Mouse (Mus musculus) liver, postnatal 0 days (tissue): Measurements from ENCODE around the gene Hhat. TPM values are rescaled to one million over a fixed set of nuclear protein-coding genes. Genes with fewer than 3 reads are reported as not detected.
A peak's percentile ranks its signal among the peaks of the same experiment; 100 is the strongest.

Source experiments
- ATAC-seq: fragments of 200-750 bp; cut with Nextera tagmentation; 2 replicates; pipeline ENCODE4 v1.8.0; 2017; ENCODE audit warnings: mild to moderate bottlenecking, moderate library complexity
- DNase-seq: peaks from one replicate; pipeline ENCODE4 v3.0.0-alpha.2; 2016
- H3K27ac ChIP-seq: fragments of 300-500 bp; sonication (generic); 2 replicates; pipeline ENCODE4 v1.5.1; 2014; ENCODE audit warnings: antibody characterized with exemption, moderate library complexity, mild to moderate bottlenecking, low read depth
- H3K27me3 ChIP-seq: fragments of 300-500 bp; sonication (generic); 2 replicates; pipeline ENCODE4 v1.6.1; 2014; ENCODE audit warnings: low read length, control low read depth, mixed read lengths; ENCODE audit not compliant: insufficient read depth
- H3K36me3 ChIP-seq: fragments of 300-500 bp; sonication (generic); replicated peaks from 2 replicates; pipeline ENCODE4 v1.6.1; 2014; ENCODE audit warnings: mild to moderate bottlenecking, control low read depth, low read length, moderate library complexity, mixed read lengths; ENCODE audit not compliant: insufficient read depth
- H3K4me1 ChIP-seq: fragments of 300-500 bp; sonication (generic); 2 replicates; pipeline ENCODE4 v1.6.1; 2014; ENCODE audit warnings: antibody characterized with exemption, mild to moderate bottlenecking, control low read depth; ENCODE audit not compliant: insufficient read depth
- H3K4me2 ChIP-seq: fragments of 300-500 bp; sonication (generic); 2 replicates; pipeline ENCODE4 v1.6.1; 2014; ENCODE audit warnings: low read depth, mild to moderate bottlenecking, low read length, moderate library complexity, mixed read lengths
- H3K4me3 ChIP-seq: fragments of 300-500 bp; sonication (generic); 2 replicates; pipeline ENCODE4 v1.5.1; 2014; ENCODE audit warnings: low read depth, low read length
- H3K9ac ChIP-seq: fragments of 300-500 bp; sonication (generic); replicated peaks from 2 replicates; pipeline ENCODE4 v1.6.1; 2014; ENCODE audit warnings: mild to moderate bottlenecking, moderate library complexity
- H3K9me3 ChIP-seq: fragments of 300-500 bp; sonication (generic); 2 replicates; pipeline ENCODE4 v1.6.1; 2016; ENCODE audit warnings: mild to moderate bottlenecking, control low read depth, low read length, mixed read lengths
- CTCF ChIP-seq: sonication (generic); IDR thresholded peaks from 2 replicates; pipeline ENCODE4 v1.5.1; 2016; ENCODE audit warnings: antibody characterized with exemption, low read depth
- EP300 ChIP-seq: IDR thresholded peaks from 2 replicates; pipeline ENCODE4 v1.6.1; 2016; ENCODE audit warnings: antibody characterized with exemption, low read depth, mild to moderate bottlenecking
- WGBS: fragments of 180-500 bp; shearing (Covaris S2); extraction: QIAGEN DNeasy Blood & Tissue Kit; methylation state at CpG from one replicate; pipeline ENCODE4 v1.1.7; 2014; ENCODE audit not compliant: insufficient replicate concordance; 5-methylcytosine and 5-hydroxymethylcytosine counted together
- polyA plus RNA-seq: library from polyadenylated mRNA; unstranded; fragments of >200 nt; fragmentation: Nextera tagmentation; extraction: Ambion mirVana; gene quantifications from 2 replicates; pipeline ENCODE4 v1.2.1, GENCODE M21; 2015

The Hhat gene
- polyA plus RNA-seq, 1 experiment from 2014 or later, result 1.1 TPM

- no peaks in the 10 kb centered on the region for H3K36me3 ChIP-seq
- no peak for DNase-seq
- WGBS, result 66% methylated on average over 10 of the region's 10 CpGs
- no peak for ATAC-seq
- H3K27me3 ChIP-seq, result no peaks in the 10 kb centered on the region
- no peak overlapping the region for H3K4me2 ChIP-seq
- H3K9ac ChIP-seq, result no peak overlapping the region
- no peaks in the 10 kb centered on the region for H3K9me3 ChIP-seq
- H3K4me3 ChIP-seq, result no peak overlapping the region
- H3K4me1 ChIP-seq, result no peaks in the 10 kb centered on the region
- no peak for TF ChIP-seq EP300
- no peak for TF ChIP-seq CTCF
- no peak overlapping the region for H3K27ac ChIP-seq
These were observed 35.4 kb upstream of the Hhat start for GRCm38 (mm10) chr1:192806168-192807157.

GRCm38 (mm10) chr1:192800338-192800737, 29.3 kb upstream of the Hhat start:
- peaks cover 2% of the 10 kb centered on the region; the same call in 1 of the 2 replicates for H3K4me1 ChIP-seq

GRCm38 (mm10) chr1:192799165-192799991, 28.4 kb upstream of the Hhat start:
- no peak for DNase-seq
- WGBS, result 51% methylated on average over 10 of the region's 10 CpGs

More at GRCm38 (mm10) chr1:192800338-192800737, 29.3 kb upstream of the Hhat start:
- Histone ChIP-seq H3K36me3 (no peaks in the 10 kb centered on the region), H3K9me3 (no peaks in the 10 kb centered on the region; the same call in 1 of the 2 replicates), H3K27me3 (no peaks in the 10 kb centered on the region), H3K9ac (no peak overlapping the region), H3K27ac (no peak overlapping the region), H3K4me2 (no peak overlapping the region), H3K4me3 (no peak overlapping the region)
- TF ChIP-seq EP300 (peak; percentile 72), CTCF (no peak)
- 52% methylated on average over 8 of the region's 8 CpGs for WGBS
- DNase-seq (no peak), ATAC-seq (peak; percentile 85)

GRCm38 (mm10) chr1:192798212-192799164, 27.5 kb upstream of the Hhat start:
- DNase-seq, result no peak
- Histone ChIP-seq H3K27ac (no peak overlapping the region), H3K9me3 (no peaks in the 10 kb centered on the region; the same call in 1 of the 2 replicates), H3K4me3 (no peak overlapping the region), H3K4me2 (no peak overlapping the region), H3K9ac (no peak overlapping the region), H3K27me3 (no peaks in the 10 kb centered on the region), H3K36me3 (no peaks in the 10 kb centered on the region), H3K4me1 (peaks cover 2% of the 10 kb centered on the region; the same call in 1 of the 2 replicates)
- WGBS, result 77% methylated on average over 16 of the region's 16 CpGs
- no peak for ATAC-seq
- TF ChIP-seq EP300 (no peak), CTCF (no peak)

More at GRCm38 (mm10) chr1:192799165-192799991, 28.4 kb upstream of the Hhat start:
- no peak for ATAC-seq
- no peaks in the 10 kb centered on the region for H3K36me3 ChIP-seq
- H3K9ac ChIP-seq, result no peak overlapping the region
- peaks cover 2% of the 10 kb centered on the region; the same call in 1 of the 2 replicates for H3K4me1 ChIP-seq
- no peaks in the 10 kb centered on the region for H3K27me3 ChIP-seq
- H3K4me2 ChIP-seq, result no peak overlapping the region
- H3K4me3 ChIP-seq, result no peak overlapping the region
- H3K27ac ChIP-seq, result no peak overlapping the region
- H3K9me3 ChIP-seq, result no peaks in the 10 kb centered on the region; the same call in 1 of the 2 replicates
- no peak for TF ChIP-seq CTCF
- TF ChIP-seq EP300, result no peak

- Histone ChIP-seq H3K9ac (no peak overlapping the region), H3K4me3 (no peak overlapping the region), H3K27me3 (no peaks in the 10 kb centered on the region), H3K36me3 (no peaks in the 10 kb centered on the region), H3K4me1 (peaks cover 2% of the 10 kb centered on the region; the same call in 1 of the 2 replicates), H3K4me2 (no peak overlapping the region), H3K9me3 (no peaks in the 10 kb centered on the region; the same call in 1 of the 2 replicates), H3K27ac (no peak overlapping the region)
- DNase-seq, result no peak
- TF ChIP-seq EP300, result no peak
- no peak for TF ChIP-seq CTCF
- 51% methylated on average over 3 of the region's 3 CpGs for WGBS
- no peak for ATAC-seq
These were observed 25.9 kb upstream of the Hhat start for GRCm38 (mm10) chr1:192797011-192797274.
